Mouse (Mus musculus) forebrain, embryonic 14.5 days (tissue): ENCODE data around the gene Cdhr3. TPM values are rescaled to one million over a fixed set of nuclear protein-coding genes. Genes with fewer than 3 reads are reported as not detected.
"Not testable (repeated sequence)": the region's sequence is repeated elsewhere in the genome, so short reads cannot be mapped to it uniquely, and the experiment has no call there.

ENCODE experiments used
- ATAC-seq: fragments of 200-750 bp; cut with Nextera tagmentation; 2 replicates; pipeline ENCODE4 v1.8.0; 2017; ENCODE audit warnings: mild to moderate bottlenecking, moderate library complexity
- DNase-seq: peaks from one replicate; pipeline ENCODE4 v3.0.0-alpha.2; 2015; ENCODE audit warnings: low spot score
- H3K27ac ChIP-seq: fragments of 300-500 bp; sonication (generic); 2 replicates; pipeline ENCODE4 v1.5.1; 2014; ENCODE audit warnings: low read depth, mild to moderate bottlenecking, control low read depth, low read length, moderate library complexity
- H3K27me3 ChIP-seq: fragments of 300-500 bp; sonication (generic); replicated peaks from 2 replicates; pipeline ENCODE4 v1.6.1; 2014; ENCODE audit warnings: low read length, control low read depth, mixed read lengths; ENCODE audit not compliant: control insufficient read depth, insufficient read depth
- H3K36me3 ChIP-seq: fragments of 300-500 bp; sonication (generic); 2 replicates; pipeline ENCODE4 v1.6.1; 2014; ENCODE audit warnings: low read length, control low read depth; ENCODE audit not compliant: control insufficient read depth, insufficient read depth
- H3K4me1 ChIP-seq: fragments of 300-500 bp; sonication (generic); 2 replicates; pipeline ENCODE4 v1.6.1; 2014; ENCODE audit warnings: antibody characterized with exemption, low read length, control low read depth; ENCODE audit not compliant: control insufficient read depth, insufficient read depth
- H3K4me2 ChIP-seq: fragments of 300-500 bp; sonication (generic); 2 replicates; pipeline ENCODE4 v1.6.1; 2014; ENCODE audit warnings: mild to moderate bottlenecking, control low read depth, low read length
- H3K4me3 ChIP-seq: fragments of 300-500 bp; sonication (generic); 2 replicates; pipeline ENCODE4 v1.5.1; 2014; ENCODE audit warnings: low read depth, low read length, control low read depth
- H3K9ac ChIP-seq: fragments of 300-500 bp; sonication (generic); 2 replicates; pipeline ENCODE4 v1.6.1; 2014; ENCODE audit warnings: mild to moderate bottlenecking, low read length, control low read depth, moderate library complexity
- H3K9me3 ChIP-seq: fragments of 300-500 bp; sonication (generic); replicated peaks from 2 replicates; pipeline ENCODE4 v1.6.1; 2016; ENCODE audit warnings: low read length, control low read depth, mixed read lengths; ENCODE audit not compliant: control insufficient read depth
- WGBS: fragments of 180-500 bp; shearing (Covaris S2); extraction: QIAGEN DNeasy Blood & Tissue Kit; methylation state at CpG from one replicate; pipeline ENCODE4 v1.1.7; 2014; 5-methylcytosine and 5-hydroxymethylcytosine counted together
- polyA plus RNA-seq: library from polyadenylated mRNA; unstranded; fragments of >200 nt; fragmentation: Nextera tagmentation; extraction: Ambion mirVana; gene quantifications from 2 replicates; pipeline ENCODE4 v1.2.1, GENCODE M21; 2014

Gene Cdhr3
- polyA plus RNA-seq, 1 experiment from 2014 or later = 0.08 TPM

DNA sequence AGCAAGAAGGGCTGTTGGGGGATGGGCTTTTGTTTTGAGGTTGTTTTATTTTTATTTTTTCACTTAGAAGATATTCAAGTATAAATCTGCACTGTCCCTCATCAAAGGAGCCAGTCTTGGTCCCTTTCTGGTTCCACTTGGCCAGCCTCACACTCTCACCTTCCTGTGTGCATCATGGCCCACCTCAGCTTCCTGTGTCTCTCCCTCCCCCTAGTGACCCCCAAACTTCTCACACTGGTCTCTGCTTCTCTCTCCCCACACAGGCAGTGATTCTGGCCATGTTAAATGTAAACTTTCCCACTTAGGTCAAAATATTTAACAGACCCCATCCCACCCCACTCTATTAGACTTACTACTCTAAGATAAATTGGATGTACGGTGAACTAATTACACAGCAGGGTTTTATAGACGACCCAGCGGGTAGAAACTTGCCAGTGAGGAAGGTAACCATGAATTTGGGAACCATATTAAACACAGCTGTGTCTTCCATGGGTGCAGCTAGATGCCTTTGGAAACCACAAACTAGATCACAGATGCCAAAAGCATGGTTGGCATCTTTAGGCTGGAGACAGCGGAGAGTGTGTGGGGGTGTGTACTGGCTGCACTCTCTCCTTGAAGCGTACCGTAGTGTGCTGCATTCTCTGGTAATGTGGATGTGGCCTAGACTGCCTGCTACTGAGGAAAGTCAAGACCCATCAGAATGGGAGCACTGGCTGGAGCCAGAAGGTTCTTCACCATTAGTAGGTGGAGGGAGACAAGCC lies 83.3 kb downstream of the Cdhr3 start:
- no peak overlapping the region for H3K27ac ChIP-seq
- no peaks in the 10 kb centered on the region for H3K4me1 ChIP-seq
- no peaks in the 10 kb centered on the region for H3K27me3 ChIP-seq
- H3K4me2 ChIP-seq = no peak overlapping the region
- no peak overlapping the region for H3K4me3 ChIP-seq
- H3K9me3 ChIP-seq = no peaks in the 10 kb centered on the region
- 86% methylated on average over 6 of the region's 6 CpGs for WGBS
- DNase-seq (no peak), ATAC-seq (no peak)
- no peaks in the 10 kb centered on the region for H3K36me3 ChIP-seq
- no peak overlapping the region for H3K9ac ChIP-seq

DNA sequence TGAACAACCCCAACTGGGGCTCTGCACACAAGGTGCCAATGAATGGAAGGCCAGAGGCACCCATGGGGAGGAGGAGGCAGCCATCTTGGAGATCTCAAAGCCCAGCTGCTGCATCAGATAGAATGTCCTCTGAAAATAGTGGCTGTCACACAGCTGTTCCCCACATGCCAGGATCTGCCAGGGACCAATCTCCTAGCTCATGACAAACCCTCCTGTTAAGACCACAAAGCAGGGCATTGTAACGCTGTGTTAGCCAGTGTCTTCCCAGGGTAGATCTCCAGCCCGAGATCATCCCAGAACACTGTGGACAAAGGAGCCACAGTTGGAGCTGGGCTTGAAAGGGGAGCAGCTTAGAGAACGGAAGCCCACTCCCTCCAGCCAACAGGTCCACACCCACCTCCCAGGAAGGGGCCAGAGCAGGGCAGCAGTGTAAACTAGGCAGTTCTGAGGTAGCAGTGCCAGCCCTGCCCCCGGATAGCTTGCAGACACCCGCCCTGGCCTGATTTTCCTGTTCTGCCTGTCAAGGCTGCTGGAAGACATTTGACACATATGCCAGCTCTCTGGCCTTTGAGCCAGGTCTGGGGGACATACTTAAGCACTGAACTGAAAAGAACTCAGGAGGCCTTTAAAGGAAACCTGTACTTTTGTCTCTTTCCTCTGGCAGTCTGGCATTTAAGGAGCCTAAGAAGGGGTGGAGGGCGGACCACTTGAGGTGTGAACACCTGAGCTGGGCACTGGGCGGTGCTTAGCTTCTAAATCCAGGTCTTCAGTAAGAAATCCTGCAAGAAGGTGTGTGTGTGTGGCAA lies 84.2 kb downstream of the Cdhr3 start:
- no peak overlapping the region for H3K4me3 ChIP-seq
- ATAC-seq = no peak
- no peak overlapping the region for H3K27ac ChIP-seq
- H3K9me3 ChIP-seq = no peaks in the 10 kb centered on the region
- no peaks in the 10 kb centered on the region for H3K27me3 ChIP-seq
- H3K4me2 ChIP-seq = no peak overlapping the region
- 50% methylated on average over 7 of the region's 7 CpGs for WGBS
- no peak for DNase-seq
- H3K4me1 ChIP-seq = no peaks in the 10 kb centered on the region
- H3K36me3 ChIP-seq = no peaks in the 10 kb centered on the region
- H3K9ac ChIP-seq = no peak overlapping the region

- H3K27ac ChIP-seq = no peak overlapping the region
- 91% methylated on average over 2 of the region's 2 CpGs for WGBS
- H3K27me3 ChIP-seq = no peaks in the 10 kb centered on the region
- no peak for DNase-seq
- no peak overlapping the region for H3K4me2 ChIP-seq
- no peak overlapping the region for H3K9ac ChIP-seq
- no peaks in the 10 kb centered on the region for H3K36me3 ChIP-seq
- no peaks in the 10 kb centered on the region for H3K4me1 ChIP-seq
- H3K4me3 ChIP-seq = no peak overlapping the region
- ATAC-seq = no peak
- H3K9me3 ChIP-seq = no peaks in the 10 kb centered on the region
Measured at GRCm38 (mm10) chr12:33007176-33007575, 85.5 kb downstream of the Cdhr3 start.

DNA sequence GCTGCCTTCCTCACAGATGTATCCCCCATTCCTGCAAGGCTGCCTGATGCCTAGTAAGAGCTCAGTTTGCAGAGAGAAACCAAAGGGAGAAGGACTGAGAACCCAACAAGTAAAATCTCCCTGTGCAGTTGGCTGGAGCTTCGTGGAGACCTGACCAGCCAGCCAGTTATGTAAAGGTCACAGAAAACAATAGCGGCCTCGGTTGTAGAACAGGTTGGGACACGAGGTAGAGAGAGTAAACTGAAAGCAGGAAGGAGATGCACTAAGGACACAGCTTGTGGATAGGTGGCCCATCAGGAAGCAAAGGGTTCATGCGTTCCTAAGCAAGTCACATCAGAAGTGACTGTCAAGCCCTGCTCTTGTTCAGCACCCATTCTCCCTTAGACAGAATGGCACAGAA lies 86.8 kb downstream of the Cdhr3 start:
- Histone ChIP-seq H3K27ac (no peak overlapping the region), H3K4me1 (no peaks in the 10 kb centered on the region), H3K9me3 (no peaks in the 10 kb centered on the region), H3K4me3 (no peak overlapping the region), H3K27me3 (no peaks in the 10 kb centered on the region), H3K36me3 (no peaks in the 10 kb centered on the region), H3K4me2 (no peak overlapping the region), H3K9ac (no peak overlapping the region)
- 85% methylated on average over 5 of the region's 5 CpGs for WGBS
- no peak for ATAC-seq
- DNase-seq = no peak

DNA sequence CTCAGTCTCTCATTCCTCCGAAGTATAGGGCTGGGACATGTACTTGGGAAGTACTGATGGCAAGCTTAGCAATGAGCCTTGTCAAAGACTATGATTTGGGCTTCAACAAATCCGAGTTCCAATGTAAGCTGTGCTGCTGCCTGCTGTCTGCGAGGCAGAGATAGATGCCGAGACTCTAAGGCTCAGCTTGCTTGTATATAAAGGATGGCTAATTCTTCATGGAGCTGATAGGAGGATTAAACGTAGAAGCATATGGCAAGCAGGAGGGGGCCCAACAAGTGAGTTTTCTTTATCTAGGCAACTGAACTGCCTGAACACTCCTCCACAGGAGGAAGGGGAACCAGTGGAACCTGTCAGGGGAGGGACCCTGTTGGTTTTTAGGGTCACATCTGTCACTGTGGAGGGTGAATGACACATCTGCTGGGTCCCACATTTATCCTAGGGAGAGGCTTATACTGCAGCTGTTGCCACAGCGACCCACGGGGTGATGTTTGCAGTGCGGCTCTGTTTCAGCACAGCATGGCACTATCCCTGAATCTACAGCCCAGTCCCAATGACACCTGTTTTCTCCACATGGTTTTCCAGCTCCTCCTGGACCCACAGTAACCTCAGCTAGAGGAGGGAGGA lies 89.2 kb downstream of the Cdhr3 start:
- Histone ChIP-seq H3K4me3 (no peak overlapping the region), H3K36me3 (no peaks in the 10 kb centered on the region), H3K9me3 (no peaks in the 10 kb centered on the region), H3K27me3 (no peaks in the 10 kb centered on the region), H3K4me2 (no peak overlapping the region), H3K9ac (no peak overlapping the region), H3K4me1 (no peaks in the 10 kb centered on the region), H3K27ac (no peak overlapping the region)
- 73% methylated on average over 8 of the region's 8 CpGs for WGBS
- DNase-seq (no peak), ATAC-seq (no peak)

GRCm38 (mm10) chr12:33000402-33000801 lies 92.3 kb downstream of the Cdhr3 start:
- WGBS = 69% methylated on average over 4 of the region's 4 CpGs
- Histone ChIP-seq H3K9me3 (no peaks in the 10 kb centered on the region), H3K27me3 (no peaks in the 10 kb centered on the region), H3K36me3 (no peaks in the 10 kb centered on the region), H3K27ac (no peak overlapping the region), H3K4me1 (no peaks in the 10 kb centered on the region), H3K4me2 (no peak overlapping the region), H3K4me3 (no peak overlapping the region), H3K9ac (no peak overlapping the region)
- ATAC-seq (no peak), DNase-seq (no peak)

GRCm38 (mm10) chr12:32999778-33000177 lies 92.9 kb downstream of the Cdhr3 start:
- not testable (repeated sequence) for H3K36me3 ChIP-seq, ATAC-seq, H3K27ac ChIP-seq, H3K4me2 ChIP-seq, H3K9me3 ChIP-seq, H3K27me3 ChIP-seq, H3K9ac ChIP-seq, H3K4me3 ChIP-seq, H3K4me1 ChIP-seq, DNase-seq
- WGBS = 24% methylated on average over 3 of the region's 3 CpGs

DNA sequence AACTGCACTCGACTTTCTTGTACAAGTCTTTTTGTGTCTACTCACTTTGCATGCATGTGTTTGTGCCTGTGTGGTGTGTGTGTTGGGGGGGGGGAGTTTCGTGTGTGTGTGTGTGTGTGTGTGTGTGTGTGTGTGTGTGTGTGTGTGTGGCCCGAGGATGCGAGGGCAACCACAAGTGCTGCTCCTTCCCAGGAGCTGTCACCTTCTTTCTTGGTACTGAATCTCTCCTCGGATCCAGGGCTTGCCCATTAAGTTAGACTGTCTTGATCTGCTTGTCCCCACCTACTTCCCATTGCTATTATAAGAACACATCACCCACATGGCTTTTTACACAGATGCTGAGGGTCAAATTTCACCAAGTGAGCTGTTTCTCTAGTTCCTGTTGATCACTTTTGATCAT lies 93.9 kb downstream of the Cdhr3 start:
- H3K4me3 ChIP-seq = no peak overlapping the region
- H3K9me3 ChIP-seq = no peaks in the 10 kb centered on the region
- no peak overlapping the region for H3K9ac ChIP-seq
- H3K4me2 ChIP-seq = no peak overlapping the region
- DNase-seq (no peak), ATAC-seq (no peak)
- no peaks in the 10 kb centered on the region for H3K36me3 ChIP-seq
- no peak overlapping the region for H3K27ac ChIP-seq
- H3K27me3 ChIP-seq = no peaks in the 10 kb centered on the region
- 76% methylated on average over 5 of the region's 5 CpGs for WGBS
- H3K4me1 ChIP-seq = no peaks in the 10 kb centered on the region
